Mouse (Mus musculus): ENCODE measurements around the gene Vwa3b.

DNA sequence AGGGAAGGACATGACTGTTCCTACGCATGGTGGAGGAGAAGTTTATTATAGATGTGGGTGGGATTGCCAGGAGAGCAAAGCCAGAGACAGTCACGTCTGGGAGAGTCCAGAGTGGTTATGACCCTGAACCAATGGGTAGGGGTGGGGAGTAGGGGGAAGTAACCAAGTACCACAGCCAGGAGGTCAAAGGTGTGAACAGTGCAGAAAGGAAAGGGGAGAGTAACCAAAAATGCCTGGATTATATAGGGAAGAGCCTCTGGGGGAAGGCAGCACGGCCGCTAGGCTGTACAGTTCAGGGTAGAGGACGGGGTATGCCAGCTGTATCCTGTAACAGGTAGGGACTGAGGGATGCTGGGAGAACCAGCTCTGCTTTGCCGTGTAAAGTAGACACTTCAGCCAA, 37.8 kb upstream of the Vwa3b start:
- TF ChIP-seq CTCF (IDR thresholded peaks at IDR 0.05; ENCODE audit: low read depth, low read length) (no peak), POLR2A (IDR thresholded peaks at IDR 0.05; ENCODE audit: insufficient read depth, low read length) (no peak), EP300 (IDR thresholded peaks at IDR 0.05; ENCODE audit: insufficient read depth, low read depth, low read length) (peak; percentile 70)
